Mouse (Mus musculus): ENCODE data around the gene Prelid1.

DNA sequence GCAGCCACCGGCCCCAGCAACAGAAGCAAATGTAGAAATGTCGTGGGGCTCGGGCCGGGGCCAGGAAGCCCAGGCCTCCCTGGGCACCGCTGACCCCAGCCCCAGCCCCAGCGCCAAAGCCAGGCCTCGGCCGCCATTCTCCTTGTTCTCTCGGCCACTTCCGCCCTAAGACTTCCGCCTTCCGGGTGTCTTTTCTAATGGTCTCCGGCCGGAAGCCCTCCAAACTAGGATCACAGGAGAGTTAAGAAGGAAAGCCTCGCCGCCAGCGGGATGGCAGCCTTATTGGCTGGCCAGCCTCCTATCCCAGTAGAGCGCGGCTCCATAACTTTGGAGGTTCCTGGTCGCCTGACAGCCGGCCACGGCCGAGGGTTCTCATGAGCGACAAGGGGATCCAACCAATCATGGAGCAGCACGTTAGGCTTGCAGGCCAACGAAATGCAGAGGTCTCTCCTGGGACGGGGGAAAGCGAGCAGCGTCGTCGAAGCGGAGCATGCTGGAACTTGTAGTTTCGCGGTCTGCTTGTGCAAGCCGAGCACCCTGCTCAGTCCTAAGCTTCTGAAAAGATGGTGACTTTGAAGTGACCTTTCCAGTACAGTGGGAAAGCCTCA is 42.3 kb downstream of the Prelid1 start, which contains the start of gene Lman2:
- TF ChIP-seq CTCF (IDR thresholded peaks at IDR 0.05; ENCODE audit: low read depth): no peak
- TF ChIP-seq EP300 (IDR thresholded peaks at IDR 0.05; ENCODE audit: low read depth): no peak

All from liver, embryonic 14.5 days (tissue).